Mouse (Mus musculus) kidney, adult 11 months (tissue): Measurements from ENCODE around the gene Psmd6.

Experiments used
- DNase-seq: peaks from one replicate; pipeline ENCODE4 v3.0.0; 2022

Gene Psmd6

DNA sequence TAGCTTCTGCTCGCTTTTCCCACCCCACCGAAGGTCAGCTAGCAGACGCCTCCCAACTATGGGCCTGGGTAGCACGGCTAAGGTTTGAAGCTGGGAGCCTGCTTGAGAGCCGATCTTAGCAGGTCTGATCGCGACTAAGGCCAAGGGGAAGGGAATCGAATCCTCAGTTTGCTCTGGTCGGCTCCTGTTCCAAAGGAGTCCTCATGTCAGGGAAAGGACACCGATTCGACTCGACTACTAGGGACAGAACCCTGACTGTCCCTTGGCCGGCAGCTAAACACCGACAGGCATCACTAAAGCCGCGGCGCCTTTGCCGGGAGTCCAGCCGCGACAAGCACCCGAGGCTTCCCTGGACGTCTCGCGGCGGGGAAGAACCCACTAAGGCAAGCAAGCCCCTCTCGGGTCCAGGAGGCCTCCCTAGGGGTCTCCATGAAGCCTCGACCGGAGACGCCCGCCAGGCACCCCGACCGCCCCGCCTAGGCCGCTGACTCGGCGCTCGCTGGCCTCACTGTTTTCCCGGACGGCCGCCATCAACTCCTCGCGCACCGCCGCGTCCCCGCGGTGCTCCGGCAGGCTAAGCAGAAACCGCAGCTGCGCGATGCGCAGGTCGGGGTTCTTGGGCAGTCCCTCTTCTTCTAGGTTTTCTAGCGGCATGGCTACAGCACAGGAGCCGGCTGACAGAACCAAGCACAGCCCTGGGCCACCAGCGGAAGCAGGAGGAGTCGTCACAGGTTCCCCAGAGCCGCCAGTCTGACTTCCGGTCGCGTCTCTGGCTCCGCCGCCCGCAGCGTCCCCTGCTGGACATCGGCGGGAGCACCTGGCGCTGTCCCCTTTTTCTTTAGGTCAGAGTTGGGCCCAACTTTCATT lies at the start of gene Psmd6:
Gene Psmd6 (minus strand): TSS at position 755 of the 867 bp plus-strand sequence.
- DNase-seq, result peak; percentile 87

DNA sequence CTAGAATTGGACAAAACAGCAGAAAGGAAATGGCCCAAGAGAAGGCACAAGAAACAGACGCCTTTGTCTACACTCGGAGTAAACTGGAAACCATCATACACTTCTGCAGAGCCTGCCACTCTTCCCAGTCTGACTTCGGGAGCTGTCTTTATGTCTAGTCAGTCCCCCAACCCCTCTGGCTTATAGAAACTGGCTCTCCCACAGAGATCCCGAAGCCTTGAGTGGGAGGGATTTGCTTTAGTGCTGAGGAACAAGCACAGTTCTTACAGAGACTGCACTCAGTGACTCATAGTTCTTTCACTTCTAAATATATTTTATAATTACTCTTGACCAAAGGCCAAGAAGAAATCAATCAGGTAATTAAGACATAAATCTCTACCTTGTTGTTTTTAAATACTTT lies 10.1 kb downstream of the Psmd6 start:
- DNase-seq, result no peak

DNA sequence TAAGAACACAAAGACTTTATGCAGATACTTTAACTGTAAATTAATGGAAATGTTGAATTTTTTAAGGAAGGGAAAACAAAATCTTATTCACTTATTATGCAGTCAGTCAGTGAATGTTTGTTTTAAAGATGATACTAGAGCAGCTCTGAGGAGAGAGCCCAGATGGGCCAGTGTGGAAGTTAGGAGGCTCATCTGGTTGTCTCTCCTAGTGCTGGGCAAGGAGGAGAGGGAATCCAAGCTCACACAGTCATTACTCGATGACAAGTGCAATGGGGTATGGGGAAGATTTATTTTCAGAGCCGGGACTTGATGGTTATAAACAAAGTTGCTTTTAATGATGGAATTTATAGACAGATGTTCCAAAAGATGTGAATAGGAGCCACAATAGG lies 15.9 kb downstream of the Psmd6 start:
- no peak for DNase-seq

DNA sequence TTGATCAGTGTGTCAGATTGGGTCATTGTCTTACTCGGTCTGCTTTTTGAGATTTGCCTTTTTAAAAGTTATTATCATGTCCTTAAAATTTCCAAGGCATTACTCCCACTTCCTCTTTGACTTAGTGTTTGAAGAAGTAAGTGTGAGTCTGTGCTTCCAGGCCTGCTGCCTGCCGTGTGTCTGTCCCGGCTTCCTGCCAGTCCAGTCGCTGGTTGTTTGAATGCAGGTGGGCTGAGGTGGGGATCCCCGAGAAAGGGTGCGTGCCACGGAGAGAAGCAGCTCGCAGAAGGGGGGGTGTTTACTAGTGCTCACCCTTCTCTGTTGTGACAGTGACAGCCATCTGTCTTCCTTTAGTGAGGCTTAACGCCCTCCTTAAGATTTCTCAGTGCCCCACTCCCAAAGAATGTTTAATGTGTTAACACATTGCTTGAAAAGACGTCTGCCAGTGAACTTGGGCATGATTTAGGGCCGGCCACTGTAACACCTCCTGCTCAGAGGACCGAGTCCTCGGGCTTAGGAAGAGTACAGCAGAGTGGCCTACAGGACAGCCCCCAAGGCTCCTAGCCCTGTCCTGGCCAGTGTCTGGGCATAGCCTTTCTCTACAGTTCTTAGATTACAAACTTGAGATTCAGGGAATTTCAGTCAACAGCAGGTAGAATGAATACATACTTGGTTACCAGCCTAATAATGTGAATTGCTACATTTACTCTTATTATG lies 16.4 kb downstream of the Psmd6 start:
- DNase-seq, result no peak

DNA sequence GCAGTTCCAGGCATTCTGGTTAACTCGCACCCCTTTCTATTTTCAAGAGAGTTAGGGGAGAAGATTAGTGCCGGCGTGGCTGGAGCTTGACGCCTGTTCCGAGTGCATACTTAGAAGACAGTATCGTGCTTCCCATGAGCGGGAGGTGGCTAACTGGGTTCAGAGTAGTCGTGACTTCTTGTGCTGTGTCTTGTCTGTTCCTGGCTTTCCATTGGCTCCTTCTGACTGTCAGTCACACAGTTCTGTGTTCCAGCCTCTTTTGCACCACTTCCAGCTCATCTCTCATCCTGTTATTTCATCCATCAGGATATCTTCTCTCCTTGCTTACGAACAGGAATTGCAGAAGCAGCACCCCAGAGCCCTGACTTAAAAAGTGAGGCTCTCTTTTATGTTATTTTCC lies 19.5 kb downstream of the Psmd6 start:
- DNase-seq, result peak; percentile 41

DNA sequence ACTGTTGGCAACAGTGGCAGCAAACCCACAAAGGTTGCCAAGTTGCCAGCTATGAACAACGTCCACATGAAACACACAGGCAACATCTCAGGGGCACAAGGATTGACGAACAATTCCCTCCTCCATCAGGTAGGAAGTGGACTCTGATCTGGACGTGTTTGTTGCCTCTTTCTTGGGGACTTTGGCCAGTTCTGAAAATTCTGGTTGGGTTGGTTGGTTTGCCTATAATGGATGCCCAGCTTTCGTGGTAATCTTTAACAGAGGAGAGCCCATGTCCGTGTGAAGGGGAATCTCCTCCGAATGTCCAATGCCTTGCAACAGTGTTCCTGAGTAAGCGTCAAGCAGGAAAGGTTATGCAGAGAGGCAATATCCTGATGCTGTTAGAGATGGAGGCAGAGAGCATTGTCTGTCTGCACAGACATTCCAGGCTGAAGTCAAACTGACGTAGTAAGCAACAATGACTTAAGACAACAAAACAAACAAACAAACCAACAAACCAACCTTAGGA lies 20.0 kb downstream of the Psmd6 start:
- peak; percentile 85 for DNase-seq

DNA sequence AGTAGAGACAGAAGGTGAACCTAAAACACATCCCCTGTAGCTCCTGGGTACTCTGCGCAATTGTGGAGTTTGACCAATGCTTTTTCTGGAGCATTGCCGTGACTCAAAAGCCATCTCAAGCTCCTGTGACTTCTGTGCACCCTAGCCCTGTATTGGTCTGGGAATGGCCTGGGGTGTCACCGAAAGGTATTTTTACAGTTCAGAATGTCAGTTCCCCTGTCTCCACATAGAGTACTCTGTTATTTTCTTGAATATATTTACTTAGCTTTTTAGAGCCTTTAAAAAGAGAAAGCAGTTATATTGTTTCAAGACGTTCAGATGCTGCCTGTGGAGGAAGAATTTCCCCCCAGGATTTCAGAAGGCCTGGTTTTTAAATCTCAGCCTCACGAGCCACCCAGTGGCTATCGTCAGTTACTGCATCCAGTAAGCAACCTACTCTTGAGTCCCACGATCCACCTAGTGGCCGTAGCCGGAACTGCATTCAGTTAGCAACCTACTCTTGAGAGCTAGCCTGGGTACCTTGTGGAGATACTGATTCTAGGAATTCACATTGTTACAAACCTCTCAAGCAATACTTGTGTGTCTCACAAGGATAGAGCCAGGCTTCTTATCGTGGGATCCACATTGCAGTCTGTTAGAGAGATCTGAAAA lies 22.3 kb downstream of the Psmd6 start:
- DNase-seq, result peak; percentile 85

DNA sequence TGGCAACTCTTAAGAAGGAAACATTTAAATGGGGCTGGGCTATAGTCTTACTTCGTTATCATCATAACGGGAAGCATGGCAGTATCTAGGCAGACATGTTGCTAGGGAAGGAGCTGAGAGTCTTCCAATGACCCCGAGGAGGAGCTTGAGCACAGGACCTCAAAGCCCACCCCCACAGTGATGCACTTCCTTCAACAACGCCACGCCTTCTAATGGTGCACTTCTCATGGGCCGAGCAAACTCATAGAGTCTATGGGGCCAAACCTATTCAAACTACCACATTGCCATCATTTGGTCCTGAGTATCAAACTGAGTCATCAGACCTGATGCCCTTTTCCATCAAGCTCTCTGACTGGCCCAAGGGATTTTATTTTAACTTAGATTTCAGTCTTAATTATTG lies 30.2 kb downstream of the Psmd6 start:
- DNase-seq, result no peak

DNA sequence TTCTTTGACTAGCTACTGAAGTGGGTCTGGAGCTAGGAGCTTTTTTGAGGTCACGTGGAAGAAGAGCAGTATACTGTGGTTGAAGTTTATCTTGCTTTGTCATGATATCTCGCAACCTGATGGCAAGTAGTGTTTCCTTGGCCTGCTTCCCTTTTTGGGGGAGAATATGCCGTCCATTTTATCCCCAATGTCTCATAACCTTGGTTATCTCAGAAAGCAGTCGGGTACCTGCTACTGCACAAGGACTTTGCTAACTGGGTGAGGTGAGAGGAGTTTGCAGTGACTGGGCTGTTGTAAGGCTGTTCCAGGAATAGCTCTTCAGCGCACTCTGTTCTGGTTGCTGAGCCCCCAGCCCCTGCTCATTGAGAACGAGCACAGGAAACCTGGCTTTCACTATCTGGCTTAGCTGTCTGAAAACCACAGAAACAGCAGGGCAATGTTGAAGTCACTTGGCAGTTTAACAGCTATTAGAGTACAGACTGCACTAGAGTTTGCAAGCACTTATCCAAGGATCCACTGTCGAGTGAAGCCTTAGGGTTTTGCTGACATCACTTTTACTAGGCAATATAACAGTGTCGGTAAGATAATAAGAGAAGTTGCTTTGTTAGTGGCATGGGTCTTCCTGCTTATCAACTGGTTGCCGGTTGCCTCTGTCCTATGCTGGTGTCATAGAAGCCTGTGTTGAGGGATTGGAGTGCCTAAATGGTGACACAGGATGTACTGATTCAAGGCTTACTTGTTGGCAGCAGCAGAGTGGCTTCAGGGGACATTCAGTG lies 32.6 kb downstream of the Psmd6 start:
- no peak for DNase-seq

DNA sequence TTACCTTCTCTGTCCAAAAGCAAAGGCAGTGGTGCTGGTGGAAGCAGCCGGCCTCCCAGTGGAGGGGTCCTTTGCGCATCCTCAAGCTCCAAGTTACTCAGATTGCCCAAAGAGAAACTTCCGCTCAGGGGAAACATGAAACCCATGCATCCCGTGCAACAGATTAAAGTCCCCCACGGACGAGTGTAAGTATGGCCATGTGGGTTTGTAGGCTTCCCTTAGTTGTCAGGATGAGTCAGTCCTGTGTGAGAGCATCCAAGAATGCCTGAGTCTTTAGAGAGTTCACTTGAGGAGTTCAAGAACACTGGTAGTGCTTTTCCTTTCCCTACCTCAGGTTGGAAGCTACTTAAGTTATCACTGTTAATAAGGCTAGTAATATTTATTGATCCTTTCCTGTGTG lies 33.4 kb downstream of the Psmd6 start:
- no peak for DNase-seq

DNA sequence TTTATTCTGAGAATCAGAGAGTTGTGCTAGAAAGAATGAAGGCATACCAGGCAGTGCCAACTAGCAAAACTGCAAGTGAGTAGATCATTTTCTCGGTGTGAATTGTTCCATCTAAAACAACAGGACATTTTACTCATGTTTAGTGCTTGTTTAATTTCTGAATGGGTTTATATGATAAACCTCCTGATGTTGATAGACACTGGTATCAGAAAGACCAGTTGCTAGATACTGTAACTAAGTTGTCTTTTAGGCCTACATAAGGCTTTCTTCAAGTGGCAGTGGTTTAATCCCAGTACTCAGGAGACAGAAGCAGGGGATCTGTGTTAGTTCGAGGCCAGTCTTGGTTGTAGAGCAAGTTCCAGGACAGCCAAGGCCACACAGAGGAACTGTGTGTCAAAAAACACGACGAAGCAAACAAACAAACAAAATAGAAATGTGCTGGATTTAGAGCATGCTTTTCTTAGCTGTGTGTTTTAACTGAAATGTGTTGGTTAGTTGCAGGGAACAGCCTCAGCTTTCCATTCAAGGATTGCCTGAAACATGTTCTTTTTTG lies 34.0 kb downstream of the Psmd6 start:
- DNase-seq, result no peak

DNA sequence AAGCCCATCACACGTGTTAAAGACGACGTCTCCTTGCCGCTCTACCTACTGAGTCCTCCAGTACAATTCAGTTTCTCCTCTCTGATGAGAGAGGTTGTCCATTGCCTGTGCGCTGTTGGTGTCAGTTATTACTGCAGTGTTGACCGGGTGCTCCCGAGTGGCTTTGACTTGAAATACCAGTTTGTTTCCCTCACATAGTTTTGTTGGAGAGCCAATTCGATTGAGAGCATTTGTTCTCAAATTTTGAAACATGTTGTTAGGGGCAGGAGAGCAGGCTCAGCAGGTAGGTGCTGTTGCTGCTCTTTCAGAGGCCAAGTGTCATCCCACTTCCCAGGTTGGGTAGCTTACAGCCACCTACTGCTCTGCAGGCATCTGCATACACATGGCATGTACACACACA lies 37.0 kb downstream of the Psmd6 start:
- DNase-seq, result no peak

DNA sequence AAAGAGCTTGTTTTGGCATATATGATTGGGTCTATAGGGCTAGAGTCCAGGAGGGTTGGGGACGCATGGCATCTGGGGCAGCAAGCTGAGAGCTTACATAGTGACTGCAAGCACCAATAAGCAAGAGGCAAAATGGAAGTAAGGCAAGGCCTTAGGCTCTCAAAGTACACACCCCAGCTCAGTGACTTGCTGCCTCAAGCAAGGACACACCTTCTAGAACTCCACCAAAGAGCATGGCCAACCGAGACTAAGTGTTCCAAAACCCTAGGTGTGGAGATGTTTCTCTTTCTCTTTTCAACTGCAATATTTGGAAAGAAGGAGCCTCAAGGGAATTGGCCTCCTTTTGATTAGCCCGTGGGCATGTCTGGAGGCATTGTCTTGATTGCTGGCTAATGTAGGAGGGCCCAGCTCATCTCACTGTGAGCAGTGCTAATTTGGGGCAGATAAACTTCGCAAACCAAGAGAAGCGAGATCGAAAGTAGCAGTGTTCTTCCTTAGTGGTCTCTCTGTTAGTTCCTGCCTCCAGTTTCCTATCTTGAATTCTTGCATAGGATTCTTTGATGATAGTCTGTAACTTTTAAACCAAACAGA lies 40.1 kb downstream of the Psmd6 start:
- DNase-seq, result no peak

DNA sequence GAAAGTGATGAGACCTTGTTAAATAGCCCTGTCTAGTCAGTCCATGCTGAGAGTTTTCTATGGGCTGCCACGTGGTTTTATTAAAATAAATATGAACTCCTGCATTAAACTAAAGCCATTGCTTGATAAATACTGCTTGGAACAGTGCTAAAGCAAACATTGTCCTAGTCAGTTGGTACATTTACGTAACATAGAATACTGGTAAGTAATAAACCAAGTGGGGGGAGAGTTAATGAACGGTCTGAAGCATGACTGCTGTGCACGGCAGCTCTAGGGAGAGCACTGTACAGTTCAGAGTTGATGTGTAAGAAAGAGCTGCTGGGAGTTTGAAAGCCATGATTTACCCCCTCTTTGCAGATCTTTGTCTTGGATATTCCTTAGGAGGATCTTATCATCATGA lies 49.3 kb downstream of the Psmd6 start:
- DNase-seq, result no peak

DNA sequence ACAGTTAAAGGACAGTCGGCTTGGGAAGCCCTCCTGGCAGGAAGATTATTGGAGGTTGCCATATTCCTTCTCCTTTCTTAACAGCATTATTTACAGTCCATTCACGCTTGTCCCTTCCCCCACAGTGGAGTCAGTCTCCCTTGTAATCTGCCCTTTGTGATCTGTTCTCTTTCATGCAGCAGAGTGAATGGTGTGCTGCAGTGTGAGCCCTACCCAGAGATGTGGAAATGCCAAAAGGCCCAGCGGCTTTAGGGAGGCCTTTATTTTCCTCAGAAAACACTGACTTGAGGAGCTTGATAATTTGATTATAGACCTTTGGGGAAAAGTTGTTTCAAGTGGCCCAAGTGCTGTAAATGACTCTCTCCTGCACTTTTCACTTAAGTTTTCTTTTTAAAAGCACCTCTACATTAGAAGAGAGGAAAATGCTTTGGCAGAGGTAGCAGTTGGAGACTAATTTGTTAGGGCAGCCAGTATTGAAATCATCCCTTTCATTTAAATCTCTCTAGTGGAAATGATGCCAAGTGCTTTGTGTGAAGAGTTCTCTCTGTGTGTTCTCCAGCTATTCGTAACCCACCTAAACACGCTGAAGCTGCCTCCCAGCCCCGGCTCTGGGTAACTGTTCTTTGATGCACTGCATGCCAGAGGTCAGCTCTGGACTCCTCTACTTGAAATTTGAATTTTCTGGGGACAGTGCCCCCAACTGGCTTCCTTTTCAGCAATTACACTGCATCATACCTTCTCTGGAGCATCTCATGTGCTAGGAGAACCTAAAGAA lies 50.1 kb downstream of the Psmd6 start:
- no peak for DNase-seq

DNA sequence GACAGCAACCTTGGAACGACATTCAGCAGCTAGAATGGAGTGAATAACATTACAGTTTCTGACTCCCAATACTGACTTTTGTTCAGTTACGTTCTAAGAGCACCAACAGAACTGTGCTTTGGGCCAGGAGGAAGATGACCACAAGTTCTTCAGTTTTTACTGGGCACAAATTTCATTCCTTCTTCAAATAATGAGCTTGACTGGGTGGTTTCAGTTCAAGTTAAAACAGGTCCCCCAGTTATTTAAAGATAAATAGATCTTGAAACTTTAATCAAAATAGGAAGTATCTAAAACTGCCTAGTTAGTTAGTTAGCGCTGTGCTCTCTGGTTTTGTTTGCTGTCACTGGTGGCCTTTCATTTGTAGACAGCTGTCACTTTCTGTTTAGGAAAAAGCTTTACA lies 52.2 kb downstream of the Psmd6 start:
- DNase-seq, result no peak

DNA sequence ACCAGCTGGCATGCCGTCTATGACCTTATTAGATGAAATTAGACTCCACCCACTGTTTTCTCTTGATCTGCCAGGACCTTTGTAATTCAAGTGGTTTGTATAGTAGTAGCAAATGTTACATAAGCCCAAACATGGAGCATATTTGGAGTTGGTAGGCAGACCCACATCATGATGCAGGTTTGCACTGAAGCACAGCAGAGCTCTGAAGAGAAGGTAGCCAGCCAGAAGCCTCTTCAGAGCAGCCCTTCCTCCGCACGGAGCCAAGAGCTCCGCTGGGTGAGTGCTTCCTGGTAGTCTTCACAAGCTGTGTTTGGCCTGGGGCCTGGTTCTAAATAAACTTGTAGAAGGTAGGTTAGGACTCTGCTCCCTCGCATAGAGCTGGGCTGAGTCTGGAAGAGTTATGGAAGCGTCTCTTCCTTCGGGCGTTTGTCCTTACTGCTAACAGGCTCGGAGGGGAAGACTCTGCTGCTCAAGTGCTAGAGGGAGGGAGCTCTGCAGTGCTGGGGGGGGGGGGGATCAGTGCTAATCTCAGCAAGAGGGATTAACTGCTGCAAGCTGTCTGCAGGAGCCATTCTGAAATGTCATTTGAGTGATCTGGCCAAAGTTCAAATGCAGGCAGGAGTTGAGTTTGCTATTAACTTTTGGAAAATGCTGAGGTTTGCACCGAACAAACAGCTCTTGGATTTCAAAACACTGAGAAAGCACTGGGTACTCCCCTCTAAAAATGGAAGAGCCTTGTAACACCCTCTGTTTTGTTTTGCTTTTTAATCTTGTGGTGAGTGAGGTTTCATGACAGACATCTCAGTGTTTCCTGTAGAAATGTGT lies 52.9 kb downstream of the Psmd6 start:
- DNase-seq, result peak; percentile 84

DNA sequence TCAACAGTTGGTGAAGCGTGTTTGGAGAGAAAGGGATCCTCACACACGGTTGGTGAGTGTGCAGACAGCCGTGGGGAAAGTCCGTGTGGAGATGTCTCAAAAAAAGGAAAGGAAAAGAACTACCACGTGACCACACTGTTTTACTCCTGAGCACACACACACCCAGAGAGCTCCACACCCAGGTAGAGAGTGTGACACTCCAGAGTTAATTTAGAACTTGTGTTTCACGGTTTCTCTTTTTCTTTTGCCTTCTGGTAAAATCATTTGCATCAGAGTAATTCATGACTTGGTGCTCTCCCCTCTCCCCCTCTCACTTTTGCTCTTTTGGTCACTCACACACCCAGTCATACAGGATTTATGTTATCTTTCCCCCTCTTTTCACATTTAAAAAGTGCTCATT lies 54.5 kb downstream of the Psmd6 start:
- no peak for DNase-seq

DNA sequence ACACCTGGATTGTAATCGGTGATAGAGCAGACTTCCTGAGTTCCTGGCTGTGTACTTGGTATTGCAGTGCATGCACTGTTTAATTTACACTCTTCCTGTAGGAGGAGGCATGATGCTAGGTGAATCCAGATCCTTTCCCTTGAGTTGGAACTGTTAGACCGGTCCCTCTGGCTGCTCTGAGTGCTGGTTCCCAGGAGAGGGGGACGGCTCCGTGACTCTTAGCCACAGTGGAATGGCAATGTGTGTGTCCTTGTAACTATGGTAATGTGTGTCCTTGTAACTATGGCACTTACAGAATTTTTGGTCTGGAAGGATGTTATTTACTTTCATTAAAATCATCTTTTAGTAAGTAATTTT lies 55.7 kb downstream of the Psmd6 start:
- no peak for DNase-seq

DNA sequence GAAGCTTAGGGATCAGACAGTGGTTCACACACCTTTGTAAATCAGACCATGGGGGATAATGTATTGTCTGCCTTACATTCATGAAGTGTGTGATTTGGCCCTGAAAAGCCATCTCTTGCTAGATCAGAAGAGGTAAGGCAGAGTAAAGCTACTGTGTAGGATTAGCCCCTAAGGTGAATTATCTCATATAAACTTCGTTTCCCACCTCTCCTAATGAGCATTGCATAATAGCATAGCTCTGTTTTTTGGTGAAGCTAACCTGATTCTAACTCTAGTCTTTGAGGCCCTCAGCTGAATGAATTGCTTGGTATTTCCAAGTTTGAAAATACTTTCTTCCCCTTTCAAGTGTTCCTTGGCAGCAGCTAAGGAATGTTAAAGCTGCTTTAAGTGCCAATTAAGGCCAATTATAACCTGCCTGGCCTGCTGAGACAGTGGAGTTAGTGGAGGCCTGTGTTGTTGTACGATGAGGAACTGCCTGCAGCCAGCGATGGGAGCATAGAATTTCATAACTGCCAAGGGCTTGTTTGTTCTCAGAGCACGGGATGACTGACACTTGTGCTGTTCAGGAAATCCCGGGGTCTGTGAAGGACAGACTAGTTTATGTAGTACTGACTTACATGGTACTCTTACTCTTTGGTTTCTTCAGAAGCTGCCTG lies 56.2 kb downstream of the Psmd6 start:
- DNase-seq, result peak; percentile 23
